Mouse (Mus musculus) stomach, embryonic 15.5 days (tissue): ENCODE results near the gene Gdpd4. TPM values are rescaled to one million over a fixed set of nuclear protein-coding genes. Genes with fewer than 3 reads are reported as not detected.

ENCODE experiments used
- ATAC-seq: fragments of 200-750 bp; cut with Nextera tagmentation; 2 replicates; pipeline ENCODE4 v1.8.0; 2017; ENCODE audit warnings: low read depth, moderate number of reproducible peaks, moderate TSS enrichment; ENCODE audit not compliant: insufficient read depth, low FRiP score
- H3K27ac ChIP-seq: fragments of 300-500 bp; sonication (generic); 2 replicates; pipeline ENCODE4 v1.5.1; 2015; ENCODE audit warnings: mild to moderate bottlenecking, inconsistent platforms
- H3K27me3 ChIP-seq: fragments of 300-500 bp; sonication (generic); replicated peaks from 2 replicates; pipeline ENCODE4 v1.6.1; 2015; ENCODE audit warnings: inconsistent platforms
- H3K36me3 ChIP-seq: fragments of 300-500 bp; sonication (generic); 2 replicates; pipeline ENCODE4 v1.6.1; 2015; ENCODE audit warnings: inconsistent platforms
- H3K4me1 ChIP-seq: fragments of 300-500 bp; sonication (generic); 2 replicates; pipeline ENCODE4 v1.6.1; 2015; ENCODE audit warnings: inconsistent platforms
- H3K4me2 ChIP-seq: fragments of 300-500 bp; sonication (generic); 2 replicates; pipeline ENCODE4 v1.6.1; 2015; ENCODE audit warnings: mild to moderate bottlenecking, inconsistent platforms
- H3K4me3 ChIP-seq: fragments of 300-500 bp; sonication (generic); replicated peaks from 2 replicates; pipeline ENCODE4 v1.5.1; 2015; ENCODE audit warnings: inconsistent platforms
- H3K9ac ChIP-seq: fragments of 300-500 bp; sonication (generic); 2 replicates; pipeline ENCODE4 v1.6.1; 2015; ENCODE audit warnings: inconsistent platforms
- H3K9me3 ChIP-seq: fragments of 300-500 bp; sonication (generic); 2 replicates; pipeline ENCODE4 v1.6.1; 2016; ENCODE audit warnings: inconsistent platforms
- WGBS: fragments of 180-500 bp; shearing (Covaris S2); methylation state at CpG from one replicate; pipeline ENCODE4 v1.1.7; 2015; 5-methylcytosine and 5-hydroxymethylcytosine counted together
- polyA plus RNA-seq: library from polyadenylated mRNA; unstranded; fragments of >200 nt; fragmentation: Nextera tagmentation; extraction: Ambion mirVana; gene quantifications from 2 replicates; pipeline ENCODE4 v1.2.1, GENCODE M21; 2015

Gdpd4 gene
- polyA plus RNA-seq: not detected in 2 replicates

DNA sequence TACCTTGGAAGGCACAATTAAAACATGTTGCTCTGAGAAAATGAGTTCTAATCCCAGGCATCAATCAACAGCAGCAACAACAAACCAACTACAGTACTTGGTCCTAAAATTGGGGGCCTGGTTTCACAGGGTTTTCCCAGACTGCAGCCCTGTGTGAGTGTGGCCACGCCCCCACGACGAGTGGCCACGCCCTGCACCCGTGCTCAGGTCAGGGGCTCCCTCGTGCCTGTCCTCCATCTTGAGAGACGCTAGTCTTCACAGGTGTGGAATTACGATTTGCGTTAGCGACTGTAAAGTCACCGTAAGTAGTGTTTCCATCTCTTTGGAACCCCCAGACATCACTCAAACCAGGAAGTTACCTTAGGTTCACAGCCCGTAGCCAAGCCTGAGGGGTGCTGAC lies at the start of gene Gdpd4:
Gene Gdpd4, plus strand, starts transcription at position 214 of the 400 bp plus-strand sequence.
- no peaks in the 10 kb centered on the region for H3K36me3 ChIP-seq
- 77% methylated on average over 12 of the region's 12 CpGs for WGBS
- H3K4me3 ChIP-seq: no peak within 1 kb of the TSS
- no peaks in the 10 kb centered on the region for H3K9me3 ChIP-seq
- H3K4me1 ChIP-seq: no peaks in the 10 kb centered on the region
- H3K9ac ChIP-seq: no peak within 1 kb of the TSS
- no peak within 1 kb of the TSS for H3K4me2 ChIP-seq
- H3K27ac ChIP-seq: no peak within 1 kb of the TSS
- H3K27me3 ChIP-seq: no peaks in the 10 kb centered on the region
- ATAC-seq: no peak

DNA sequence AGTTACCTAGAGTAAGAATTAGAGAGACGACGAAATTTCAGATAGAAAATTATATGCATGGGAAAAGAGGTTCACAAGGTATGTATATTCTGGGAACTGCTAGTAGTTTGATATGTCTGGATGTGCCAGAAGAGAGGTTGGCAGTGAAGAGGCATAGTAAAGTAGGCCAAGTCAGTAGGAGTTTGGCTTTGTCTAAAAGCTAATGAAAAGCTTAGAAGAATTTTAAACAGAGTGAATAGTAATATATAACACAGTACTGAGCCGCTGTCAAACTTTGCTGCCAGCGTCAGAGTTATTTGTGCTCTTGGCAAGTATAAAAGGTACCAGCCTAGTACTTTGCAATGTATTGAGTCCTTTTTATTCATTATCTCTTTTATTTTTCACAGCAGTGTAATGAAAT lies 47.4 kb upstream of the Gdpd4 start:
- Histone ChIP-seq H3K9ac (no peak overlapping the region), H3K4me3 (no peak overlapping the region), H3K9me3 (no peaks in the 10 kb centered on the region), H3K4me2 (no peak overlapping the region), H3K27me3 (no peaks in the 10 kb centered on the region), H3K27ac (no peak overlapping the region), H3K4me1 (no peaks in the 10 kb centered on the region), H3K36me3 (no peaks in the 10 kb centered on the region)
- WGBS: 85% methylated on average over 4 of the region's 4 CpGs
- ATAC-seq: no peak

DNA sequence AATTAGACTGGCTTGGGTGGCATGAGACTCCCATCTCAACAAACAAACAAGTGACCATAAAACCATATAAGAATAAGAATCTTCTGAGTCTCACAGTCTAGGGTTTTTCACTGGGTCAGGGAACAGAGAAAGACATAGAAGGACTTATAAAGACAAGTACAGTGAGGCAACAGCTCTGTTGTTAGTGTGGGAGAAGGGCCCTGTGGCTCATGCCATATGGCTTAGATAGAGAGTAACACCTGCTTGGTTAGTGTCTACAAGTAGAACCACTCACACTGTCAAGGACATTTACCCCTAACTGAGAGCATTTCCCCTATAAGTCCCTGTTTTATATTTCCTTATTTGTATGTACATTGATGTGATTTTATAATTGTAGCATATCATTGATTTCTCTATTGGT lies 46.4 kb upstream of the Gdpd4 start:
- ATAC-seq: no peak
- no peak overlapping the region for H3K9ac ChIP-seq

DNA sequence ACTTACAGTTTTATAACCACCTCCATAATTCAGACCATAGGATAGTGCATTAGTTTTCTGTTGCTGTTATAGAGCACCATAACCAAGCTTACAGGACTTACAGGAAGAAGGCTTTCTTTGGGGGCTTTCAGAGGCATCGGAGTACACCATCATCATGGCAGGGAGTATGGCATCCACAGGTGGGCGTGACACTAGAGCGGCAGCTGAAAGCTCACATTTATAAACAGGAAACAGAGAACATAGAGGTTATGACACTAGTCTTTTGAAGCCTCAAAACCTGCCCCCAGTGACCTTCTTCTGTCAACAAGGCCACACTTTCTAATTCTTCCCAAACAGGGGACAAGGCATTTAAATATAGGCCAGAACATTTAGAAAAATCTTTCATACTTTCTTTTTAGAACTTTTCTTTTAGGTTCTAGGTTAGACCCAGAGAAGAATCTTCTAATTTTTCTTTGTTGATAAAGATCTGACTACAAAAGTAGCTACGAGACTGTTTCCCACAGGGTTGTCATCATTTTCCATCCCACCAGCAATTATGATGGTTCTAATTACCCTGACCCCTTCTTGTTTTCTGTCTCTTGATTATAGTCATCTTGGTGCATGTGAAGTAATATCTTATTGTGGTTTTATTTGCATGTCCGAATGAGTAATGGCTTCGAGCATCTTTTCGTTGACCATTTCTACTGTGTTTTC lies 41.8 kb upstream of the Gdpd4 start:
- Histone ChIP-seq H3K4me1 (no peaks in the 10 kb centered on the region), H3K9ac (no peak overlapping the region), H3K4me3 (no peak overlapping the region), H3K27me3 (no peaks in the 10 kb centered on the region), H3K4me2 (no peak overlapping the region), H3K27ac (no peak overlapping the region), H3K36me3 (no peaks in the 10 kb centered on the region), H3K9me3 (no peaks in the 10 kb centered on the region)
- ATAC-seq: no peak
- 79% methylated on average over 7 of the region's 7 CpGs for WGBS

More for the DNA sequence above, 46.4 kb upstream of the Gdpd4 start:
- Histone ChIP-seq H3K4me3 (no peak overlapping the region), H3K4me1 (no peaks in the 10 kb centered on the region), H3K4me2 (no peak overlapping the region), H3K9me3 (no peaks in the 10 kb centered on the region), H3K36me3 (no peaks in the 10 kb centered on the region), H3K27me3 (no peaks in the 10 kb centered on the region), H3K27ac (no peak overlapping the region)

DNA sequence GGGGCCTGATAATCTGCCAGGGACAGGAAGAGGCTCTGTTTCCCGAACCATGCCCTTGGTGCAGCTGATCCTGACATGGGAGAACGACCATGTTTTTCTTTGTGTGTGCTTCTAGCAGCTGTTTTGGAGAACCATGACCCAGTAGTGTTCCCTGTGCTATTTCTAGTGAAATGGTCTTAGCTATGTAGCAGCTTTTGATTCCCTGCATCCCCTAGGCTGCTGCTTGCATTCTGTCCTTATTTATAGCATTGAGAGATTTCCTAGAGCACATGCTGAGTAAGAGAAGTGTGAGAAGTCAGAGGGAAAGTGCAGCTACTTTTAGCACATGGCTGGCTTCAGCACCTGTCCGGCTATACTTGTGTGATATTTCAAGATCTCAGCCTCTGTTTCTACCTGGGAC lies 8.1 kb upstream of the Gdpd4 start:
- WGBS: 72% methylated on average over 3 of the region's 3 CpGs

DNA sequence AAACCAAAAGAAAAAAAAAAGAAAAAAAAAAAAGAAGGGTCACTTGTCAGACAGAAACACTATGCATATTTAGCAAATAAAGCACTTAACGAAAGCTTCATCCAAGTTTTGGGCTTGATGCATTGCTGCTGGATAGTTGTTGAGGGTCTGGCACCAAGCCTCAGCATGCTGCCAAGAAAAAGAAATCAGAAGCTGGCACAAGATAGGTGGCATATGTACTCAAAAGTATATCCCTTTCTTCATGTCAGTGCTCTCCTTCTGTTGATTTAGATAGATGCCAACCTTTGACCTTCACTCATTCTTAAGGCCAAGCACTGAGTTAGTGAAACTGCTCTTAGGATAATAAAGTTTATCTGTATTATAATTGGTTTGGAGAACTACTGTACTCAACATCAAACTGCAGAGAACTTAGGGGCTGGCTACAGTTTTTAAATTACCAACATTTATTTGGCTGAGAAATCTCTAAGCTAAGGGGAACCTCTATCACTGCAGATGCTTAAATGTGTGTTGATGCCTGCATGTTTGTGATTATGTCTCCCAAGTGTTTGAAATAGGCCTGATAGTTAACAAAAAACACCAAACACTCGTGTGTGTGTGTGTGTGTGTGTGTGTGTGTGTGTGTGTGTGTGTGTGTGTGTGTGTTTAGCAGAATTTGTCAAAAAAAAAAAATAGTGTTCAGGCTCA lies 4.8 kb upstream of the Gdpd4 start:
- WGBS: 59% methylated on average over 2 of the region's 2 CpGs
- Histone ChIP-seq H3K27me3 (no peaks in the 10 kb centered on the region), H3K9me3 (no peaks in the 10 kb centered on the region), H3K9ac (no peak overlapping the region), H3K27ac (no peak overlapping the region), H3K36me3 (no peaks in the 10 kb centered on the region), H3K4me1 (no peaks in the 10 kb centered on the region), H3K4me3 (no peak overlapping the region), H3K4me2 (no peak overlapping the region)
- no peak for ATAC-seq

More for the DNA sequence above, 8.1 kb upstream of the Gdpd4 start:
- no peaks in the 10 kb centered on the region for H3K9me3 ChIP-seq
- ATAC-seq: no peak
- no peak overlapping the region for H3K9ac ChIP-seq
- H3K4me1 ChIP-seq: no peaks in the 10 kb centered on the region
- H3K36me3 ChIP-seq: no peaks in the 10 kb centered on the region
- no peaks in the 10 kb centered on the region for H3K27me3 ChIP-seq
- H3K4me2 ChIP-seq: no peak overlapping the region
- H3K4me3 ChIP-seq: no peak overlapping the region
- H3K27ac ChIP-seq: no peak overlapping the region

DNA sequence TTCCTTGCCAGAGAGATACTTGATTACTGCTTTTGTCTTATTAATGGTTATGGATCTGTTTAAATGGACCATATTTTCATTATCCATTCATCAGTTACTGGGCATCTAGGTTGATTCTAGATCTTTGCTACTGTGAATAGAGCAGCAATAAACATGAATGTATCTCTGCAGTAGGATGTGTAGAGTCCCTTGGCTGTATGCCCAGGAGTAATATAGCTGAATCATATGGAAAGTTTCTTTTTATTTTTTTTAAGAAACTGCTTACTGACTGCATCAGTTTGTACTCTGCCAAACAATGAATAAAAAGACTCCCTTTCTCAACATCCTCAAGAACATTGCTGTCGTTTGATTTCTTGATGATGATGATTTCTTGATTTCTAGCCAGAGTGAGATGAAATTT lies 6.1 kb downstream of the Gdpd4 start:
- no peak for ATAC-seq

DNA sequence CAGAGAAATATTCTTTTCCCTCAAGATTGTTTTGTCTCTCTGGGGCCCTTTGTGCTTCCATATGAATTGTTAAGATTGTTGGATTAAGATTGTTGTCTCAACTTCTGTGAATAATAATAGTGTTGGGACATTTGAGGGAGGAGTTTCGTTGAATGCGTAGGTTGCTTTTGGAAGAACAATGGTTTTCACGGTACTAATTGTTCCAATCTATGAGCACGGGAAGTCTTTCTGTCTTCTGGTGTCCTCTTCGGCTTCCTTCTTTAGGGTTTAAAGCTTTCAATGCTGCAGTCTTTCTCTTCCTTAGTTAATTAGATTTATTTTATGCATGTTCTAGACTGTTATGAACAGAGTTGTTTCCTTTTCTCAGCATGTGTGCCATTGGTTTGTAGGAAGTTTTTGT lies 7.2 kb downstream of the Gdpd4 start:
- no peaks in the 10 kb centered on the region for H3K36me3 ChIP-seq
- ATAC-seq: no peak
- no peaks in the 10 kb centered on the region for H3K9me3 ChIP-seq
- WGBS: 89% methylated on average over 5 of the region's 5 CpGs
- H3K4me2 ChIP-seq: no peak overlapping the region
- H3K4me1 ChIP-seq: no peaks in the 10 kb centered on the region
- no peaks in the 10 kb centered on the region for H3K27me3 ChIP-seq
- H3K9ac ChIP-seq: no peak overlapping the region
- H3K27ac ChIP-seq: no peak overlapping the region
- H3K4me3 ChIP-seq: no peak overlapping the region

More for the DNA sequence above, 6.1 kb downstream of the Gdpd4 start:
- H3K4me1 ChIP-seq: no peaks in the 10 kb centered on the region
- 43% methylated on average over 1 of the region's 1 CpGs for WGBS
- H3K9me3 ChIP-seq: no peaks in the 10 kb centered on the region
- H3K4me3 ChIP-seq: no peak overlapping the region
- H3K4me2 ChIP-seq: no peak overlapping the region
- no peak overlapping the region for H3K9ac ChIP-seq
- no peaks in the 10 kb centered on the region for H3K36me3 ChIP-seq
- no peak overlapping the region for H3K27ac ChIP-seq
- H3K27me3 ChIP-seq: no peaks in the 10 kb centered on the region

DNA sequence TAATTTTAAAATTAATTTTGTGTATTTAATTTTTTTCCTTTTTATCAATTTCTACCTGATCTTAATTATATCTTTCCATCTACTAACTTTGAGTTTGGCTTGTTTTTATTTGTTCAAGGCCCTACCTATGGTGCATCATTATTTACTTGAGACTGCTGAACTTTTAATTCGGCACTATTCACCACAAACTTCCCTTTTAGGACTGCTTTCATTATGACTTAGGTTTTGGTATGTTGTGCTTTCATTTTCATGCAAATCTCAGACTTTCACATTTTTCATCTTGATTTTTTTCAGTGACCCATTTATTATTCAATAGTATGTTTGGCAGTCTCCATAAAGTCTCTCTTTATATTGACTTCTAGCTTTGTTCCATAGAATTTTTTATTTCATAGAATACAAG lies 24.7 kb downstream of the Gdpd4 start:
- ATAC-seq: no peak
- H3K4me1 ChIP-seq: no peaks in the 10 kb centered on the region
- no peak overlapping the region for H3K27ac ChIP-seq
- H3K4me2 ChIP-seq: no peak overlapping the region
- no peaks in the 10 kb centered on the region for H3K36me3 ChIP-seq
- no peak overlapping the region for H3K4me3 ChIP-seq
- 79% methylated on average over 1 of the region's 1 CpGs for WGBS
- no peaks in the 10 kb centered on the region for H3K9me3 ChIP-seq
- no peak overlapping the region for H3K9ac ChIP-seq
- no peaks in the 10 kb centered on the region for H3K27me3 ChIP-seq

DNA sequence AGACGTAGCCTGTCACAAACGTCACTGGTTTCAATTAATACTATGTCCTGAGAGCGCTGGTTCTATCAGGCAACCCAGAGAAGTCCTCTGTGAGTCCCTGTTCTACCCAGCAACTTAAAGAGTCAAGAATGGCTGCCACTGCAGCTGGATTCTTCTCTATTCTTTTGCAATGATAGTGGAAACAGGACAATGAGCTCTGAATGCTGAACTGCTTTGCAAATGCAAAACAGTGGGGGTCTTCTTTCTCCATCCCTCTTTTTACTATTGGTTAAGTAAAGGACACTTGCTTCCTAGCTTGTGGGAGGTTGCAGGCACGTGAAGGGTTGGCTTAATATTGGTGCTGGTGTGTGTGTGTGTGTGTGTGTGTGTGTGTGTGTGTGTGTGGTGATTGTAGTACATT lies 52.7 kb downstream of the Gdpd4 start:
- 40% methylated on average over 4 of the region's 4 CpGs for WGBS
- Histone ChIP-seq H3K27me3 (no peaks in the 10 kb centered on the region), H3K27ac (no peak overlapping the region), H3K36me3 (no peaks in the 10 kb centered on the region), H3K9ac (no peak overlapping the region), H3K4me3 (no peak overlapping the region), H3K4me2 (no peak overlapping the region), H3K9me3 (no peaks in the 10 kb centered on the region), H3K4me1 (no peaks in the 10 kb centered on the region)
- ATAC-seq: no peak

DNA sequence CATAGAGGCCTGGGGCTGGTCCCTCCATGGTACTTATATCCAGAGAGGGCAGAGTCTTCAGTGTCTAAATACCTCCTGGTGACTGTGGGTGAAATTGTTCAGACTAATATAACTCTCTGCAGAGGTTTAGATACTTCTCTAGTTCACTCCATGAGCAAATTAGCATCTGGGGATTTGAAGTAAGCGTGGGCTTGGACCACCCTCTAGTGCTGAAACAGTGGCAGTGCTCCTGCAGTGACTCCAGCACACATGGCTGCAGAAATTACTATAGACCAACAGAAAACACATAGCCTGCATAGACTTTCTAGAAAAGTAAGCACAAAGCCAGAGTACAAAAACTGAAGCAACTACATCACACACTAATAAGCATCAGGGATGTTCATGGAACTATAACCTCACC lies 57.7 kb downstream of the Gdpd4 start:
- H3K4me2 ChIP-seq: no peak overlapping the region
- no peak overlapping the region for H3K4me3 ChIP-seq
- H3K9me3 ChIP-seq: no peaks in the 10 kb centered on the region
- H3K9ac ChIP-seq: no peak overlapping the region
- no peaks in the 10 kb centered on the region for H3K4me1 ChIP-seq
- H3K27me3 ChIP-seq: no peaks in the 10 kb centered on the region
- ATAC-seq: no peak
- no peak overlapping the region for H3K27ac ChIP-seq
- 13% methylated on average over 1 of the region's 1 CpGs for WGBS
- no peaks in the 10 kb centered on the region for H3K36me3 ChIP-seq

DNA sequence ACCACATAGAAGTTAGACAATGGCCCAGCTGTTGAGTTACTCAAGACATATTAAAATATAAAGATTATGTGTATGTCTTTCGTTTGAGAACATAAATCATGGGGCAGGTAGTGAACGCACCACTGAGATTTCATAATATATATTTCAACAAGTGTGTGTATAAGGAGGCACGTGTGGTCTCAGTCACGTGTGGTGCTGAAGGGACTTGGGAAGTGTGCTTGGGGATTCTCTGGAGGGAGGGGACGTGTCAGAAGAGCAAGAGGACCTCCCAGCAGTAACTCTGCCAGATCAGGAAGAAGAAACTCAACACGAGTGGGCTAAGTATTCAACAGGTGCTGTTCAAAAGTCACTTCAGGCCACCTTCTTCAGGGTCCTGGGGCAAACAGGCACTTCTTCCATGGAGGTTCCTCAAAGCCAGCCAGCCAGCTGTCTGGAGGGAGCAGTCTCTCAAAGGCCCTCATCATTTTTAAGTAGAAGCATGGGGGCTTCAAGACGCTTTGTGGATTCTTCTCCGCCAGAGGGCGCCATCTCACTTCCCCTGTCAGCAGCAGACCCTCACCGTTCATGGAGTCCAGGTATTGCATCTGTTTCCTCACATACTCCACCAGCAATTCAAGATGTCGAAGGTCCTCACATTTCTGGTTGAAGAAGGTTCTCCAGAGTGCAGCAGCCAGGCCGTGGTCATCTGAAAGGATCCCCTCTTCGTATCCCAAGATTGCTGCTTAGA lies 64.5 kb downstream of the Gdpd4 start:
- no peak for ATAC-seq
- Histone ChIP-seq H3K27me3 (no peaks in the 10 kb centered on the region), H3K27ac (no peak overlapping the region), H3K4me3 (no peak overlapping the region), H3K9me3 (no peaks in the 10 kb centered on the region), H3K36me3 (no peaks in the 10 kb centered on the region), H3K4me1 (no peaks in the 10 kb centered on the region), H3K4me2 (no peak overlapping the region), H3K9ac (no peak overlapping the region)
- WGBS: 42% methylated on average over 13 of the region's 13 CpGs
